Mouse (Mus musculus): ENCODE measurements around the gene Otud3. TPM values are rescaled to one million over a fixed set of nuclear protein-coding genes. Genes with fewer than 3 reads are reported as not detected.

Otud3 gene
- polyA plus RNA-seq, 1 experiment from 2014 or later, result 2.9 TPM

- 9% methylated on average over 5 of the region's 5 CpGs for WGBS
- Histone ChIP-seq H3K36me3 (no peaks in the 10 kb centered on the region), H3K27ac (no peak overlapping the region), H3K27me3 (no peaks in the 10 kb centered on the region), H3K4me3 (no peak overlapping the region), H3K4me1 (0 out of 2 replicates have a peak, but pooled peaks cover 1% of the 10 kb centered on the region), H3K9ac (no peak overlapping the region), H3K4me2 (replicated peaks) (no peak overlapping the region), H3K9me3 (no peaks in the 10 kb centered on the region)
- no peak for ATAC-seq (ENCODE audit: low FRiP score, low read depth)
Measured at GRCm38 (mm10) chr4:138865092-138865491, 48.7 kb downstream of the Otud3 start.

GRCm38 (mm10) chr4:138863344-138863998 is 50.3 kb downstream of the Otud3 start, which contains the start of gene Pla2g5:
Gene Pla2g5 (minus strand): TSS chr4:138863482.
- peaks cover 5% of the 10 kb centered on the region; the same call in 1 of the 2 replicates for H3K4me1 ChIP-seq
- H3K9me3 ChIP-seq, result no peaks in the 10 kb centered on the region
- H3K27ac ChIP-seq, result no peak within 1 kb of the TSS
- no peaks in the 10 kb centered on the region for H3K27me3 ChIP-seq
- H3K36me3 ChIP-seq, result no peaks in the 10 kb centered on the region
- ATAC-seq (ENCODE audit: low FRiP score, low read depth), result no peak
- H3K9ac ChIP-seq, result no peak within 1 kb of the TSS
- H3K4me3 ChIP-seq, result no peak within 1 kb of the TSS
- 71% methylated on average over 10 of the region's 10 CpGs for WGBS
- H3K4me2 ChIP-seq (replicated peaks), result no peak within 1 kb of the TSS

DNA sequence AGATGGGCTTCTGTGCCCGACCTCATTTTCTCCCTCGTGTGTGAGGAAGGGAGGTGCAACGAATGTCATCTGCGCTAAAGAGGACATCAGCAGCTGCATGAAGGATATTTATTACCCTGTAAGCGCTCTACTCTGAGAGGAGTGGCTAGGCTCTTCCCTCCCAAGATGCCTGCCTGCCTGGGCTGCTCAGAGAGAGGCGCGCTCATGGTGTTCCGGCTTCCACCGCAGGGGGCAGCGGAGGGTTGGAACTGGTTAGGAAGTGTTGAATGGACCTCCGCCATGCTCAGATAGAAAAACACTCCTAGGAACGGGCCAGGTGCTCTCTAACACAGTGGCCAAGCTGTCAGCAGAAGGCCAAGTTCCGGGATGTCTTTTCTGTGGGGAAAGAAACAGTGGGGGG is 54.0 kb downstream of the Otud3 start:
- H3K9me3 ChIP-seq, result no peaks in the 10 kb centered on the region; the same call in 1 of the 2 replicates
- WGBS, result 4% methylated on average over 13 of the region's 13 CpGs
- H3K4me3 ChIP-seq, result peak overlapping the region; percentile 26
- no peak overlapping the region for H3K27ac ChIP-seq
- no peaks in the 10 kb centered on the region for H3K27me3 ChIP-seq
- peaks cover 5% of the 10 kb centered on the region; the same call in 1 of the 2 replicates for H3K4me1 ChIP-seq
- no peaks in the 10 kb centered on the region for H3K36me3 ChIP-seq
- no peak; the same call in 1 of the 2 replicates for ATAC-seq (ENCODE audit: low FRiP score, low read depth)
- peak overlapping the region; percentile 48 for H3K4me2 ChIP-seq (replicated peaks)
- H3K9ac ChIP-seq, result no peak overlapping the region

- Histone ChIP-seq H3K4me2 (replicated peaks) (peak overlapping the region; percentile 48), H3K4me3 (peak overlapping the region; percentile 26), H3K27ac (no peak overlapping the region), H3K27me3 (no peaks in the 10 kb centered on the region), H3K9ac (no peak overlapping the region), H3K9me3 (no peaks in the 10 kb centered on the region; the same call in 1 of the 2 replicates), H3K36me3 (no peaks in the 10 kb centered on the region), H3K4me1 (peaks cover 5% of the 10 kb centered on the region; the same call in 1 of the 2 replicates)
- WGBS, result 23% methylated on average over 9 of the region's 9 CpGs
- ATAC-seq (ENCODE audit: low FRiP score, low read depth), result no peak
Measured at GRCm38 (mm10) chr4:138859245-138859644, 54.5 kb downstream of the Otud3 start.

- H3K4me2 ChIP-seq (replicated peaks), result no peak overlapping the region
- no peak for ATAC-seq (ENCODE audit: low FRiP score, low read depth)
- peaks cover 5% of the 10 kb centered on the region; the same call in 1 of the 2 replicates for H3K4me1 ChIP-seq
- H3K4me3 ChIP-seq, result no peak overlapping the region
- no peaks in the 10 kb centered on the region for H3K36me3 ChIP-seq
- no peak overlapping the region for H3K9ac ChIP-seq
- no peaks in the 10 kb centered on the region for H3K27me3 ChIP-seq
- 81% methylated on average over 15 of the region's 15 CpGs for WGBS
- H3K9me3 ChIP-seq, result no peaks in the 10 kb centered on the region; the same call in 1 of the 2 replicates
- no peak overlapping the region for H3K27ac ChIP-seq
Measured at GRCm38 (mm10) chr4:138858446-138858845, 55.3 kb downstream of the Otud3 start.

DNA sequence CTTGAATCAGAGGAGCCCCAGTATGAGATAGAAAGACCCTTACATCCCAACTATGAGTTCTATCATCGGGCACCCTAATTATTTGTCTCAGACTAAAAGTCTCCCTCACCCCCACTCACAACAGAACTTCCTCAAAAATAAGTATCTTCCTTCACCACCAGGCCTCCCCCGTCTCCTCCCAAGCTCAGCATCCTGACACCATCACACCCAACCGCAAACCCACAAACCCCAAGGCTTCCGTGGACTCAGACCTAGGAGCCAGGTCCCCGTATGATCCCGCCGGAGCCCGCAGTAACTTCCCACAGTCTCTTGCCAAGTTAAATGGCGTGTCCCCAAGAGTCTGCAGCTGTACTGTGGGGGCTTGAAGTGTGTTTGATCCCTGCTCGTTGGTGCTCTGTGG is 56.2 kb downstream of the Otud3 start:
- Histone ChIP-seq H3K9ac (no peak overlapping the region), H3K9me3 (no peaks in the 10 kb centered on the region; the same call in 1 of the 2 replicates), H3K4me2 (replicated peaks) (no peak overlapping the region), H3K27me3 (no peaks in the 10 kb centered on the region), H3K36me3 (no peaks in the 10 kb centered on the region), H3K4me1 (peaks cover 5% of the 10 kb centered on the region; the same call in 1 of the 2 replicates), H3K27ac (no peak overlapping the region), H3K4me3 (no peak overlapping the region)
- ATAC-seq (ENCODE audit: low FRiP score, low read depth), result no peak
- 84% methylated on average over 10 of the region's 10 CpGs for WGBS

DNA sequence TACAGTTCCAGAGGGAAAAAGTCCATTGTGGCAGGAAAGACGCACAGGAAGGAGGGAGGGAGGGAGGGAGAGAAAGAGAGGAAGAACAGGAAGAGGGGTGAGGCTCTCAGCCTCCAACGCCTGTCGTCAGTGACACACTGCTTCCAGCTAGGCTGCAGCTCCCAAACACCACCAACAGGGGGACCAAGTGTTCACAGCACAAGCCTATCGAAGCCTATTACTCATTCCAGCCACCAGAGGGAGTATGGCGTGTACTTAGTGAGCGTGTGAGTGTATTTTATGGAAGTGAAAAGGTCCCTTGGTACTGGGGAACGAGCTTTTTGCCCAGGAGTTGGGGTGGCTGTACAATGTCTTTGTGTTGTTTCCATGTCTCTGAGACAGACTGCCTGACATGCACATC is 57.3 kb downstream of the Otud3 start:
- H3K9ac ChIP-seq, result no peak overlapping the region
- no peak for ATAC-seq (ENCODE audit: low FRiP score, low read depth)
- no peaks in the 10 kb centered on the region for H3K36me3 ChIP-seq
- no peaks in the 10 kb centered on the region for H3K27me3 ChIP-seq
- no peak overlapping the region for H3K27ac ChIP-seq
- no peaks in the 10 kb centered on the region; the same call in 1 of the 2 replicates for H3K9me3 ChIP-seq
- WGBS, result 33% methylated on average over 7 of the region's 7 CpGs
- H3K4me2 ChIP-seq (replicated peaks), result no peak overlapping the region
- H3K4me1 ChIP-seq, result peaks cover 5% of the 10 kb centered on the region; the same call in 1 of the 2 replicates
- no peak overlapping the region for H3K4me3 ChIP-seq

- H3K36me3 ChIP-seq, result no peaks in the 10 kb centered on the region
- WGBS, result 83% methylated on average over 9 of the region's 9 CpGs
- no peaks in the 10 kb centered on the region; the same call in 1 of the 2 replicates for H3K9me3 ChIP-seq
- H3K27ac ChIP-seq, result no peak overlapping the region
- no peak overlapping the region for H3K9ac ChIP-seq
- no peak overlapping the region for H3K4me2 ChIP-seq (replicated peaks)
- no peak for ATAC-seq (ENCODE audit: low FRiP score, low read depth)
- H3K4me3 ChIP-seq, result no peak overlapping the region
- H3K4me1 ChIP-seq, result peaks cover 5% of the 10 kb centered on the region; the same call in 1 of the 2 replicates
- H3K27me3 ChIP-seq, result no peaks in the 10 kb centered on the region
Measured at GRCm38 (mm10) chr4:138855092-138855632, 58.6 kb downstream of the Otud3 start.

DNA sequence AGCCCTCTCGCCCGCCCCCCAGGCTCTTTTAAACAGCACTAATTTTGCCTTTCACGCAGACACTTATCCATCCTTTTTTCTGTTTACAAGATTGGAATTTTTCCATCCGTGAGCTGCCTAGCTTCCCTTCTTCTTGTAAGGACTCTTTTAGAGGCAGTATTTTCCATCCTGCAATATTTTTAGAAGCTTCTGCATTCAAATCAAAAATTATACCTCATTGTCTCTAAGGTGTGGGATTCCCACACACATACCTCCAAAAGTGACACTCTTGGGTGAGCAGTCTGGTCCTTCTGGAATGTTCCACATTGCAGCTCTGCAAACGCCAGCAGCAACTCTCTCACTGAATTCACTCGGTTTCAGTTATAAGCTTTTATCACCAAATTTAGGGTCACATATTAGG is 60.8 kb downstream of the Otud3 start:
- H3K4me3 ChIP-seq, result no peak overlapping the region
- no peak overlapping the region for H3K9ac ChIP-seq
- no peaks in the 10 kb centered on the region for H3K36me3 ChIP-seq
- H3K27me3 ChIP-seq, result no peaks in the 10 kb centered on the region
- H3K9me3 ChIP-seq, result no peaks in the 10 kb centered on the region; the same call in 1 of the 2 replicates
- H3K4me2 ChIP-seq (replicated peaks), result no peak overlapping the region
- no peak for ATAC-seq (ENCODE audit: low FRiP score, low read depth)
- 61% methylated on average over 6 of the region's 6 CpGs for WGBS
- H3K27ac ChIP-seq, result no peak overlapping the region
- H3K4me1 ChIP-seq, result no peaks in the 10 kb centered on the region

DNA sequence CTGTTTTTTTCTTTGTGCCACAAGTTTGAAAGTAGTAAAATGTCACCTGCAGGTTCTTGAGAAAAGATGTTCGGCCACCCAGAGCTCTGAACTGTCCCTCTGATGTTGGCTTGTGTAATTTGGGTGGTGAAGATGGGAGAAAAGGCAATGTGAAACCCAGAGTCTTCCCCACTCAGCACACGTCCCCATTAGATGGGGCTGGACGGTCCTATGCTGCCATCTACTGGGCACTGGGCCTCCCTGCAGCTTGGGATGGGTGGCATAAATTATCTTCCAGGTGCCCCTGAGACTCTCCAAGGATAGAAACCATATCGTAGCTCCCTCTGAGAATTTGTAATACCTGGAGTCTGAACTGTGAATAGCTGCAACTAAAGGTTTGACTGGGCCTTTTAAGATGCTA is 62.3 kb downstream of the Otud3 start:
- Histone ChIP-seq H3K4me1 (no peaks in the 10 kb centered on the region), H3K9ac (no peak overlapping the region), H3K27me3 (no peaks in the 10 kb centered on the region), H3K4me3 (no peak overlapping the region), H3K9me3 (no peaks in the 10 kb centered on the region), H3K27ac (no peak overlapping the region), H3K4me2 (replicated peaks) (no peak overlapping the region), H3K36me3 (no peaks in the 10 kb centered on the region)
- 6% methylated on average over 4 of the region's 4 CpGs for WGBS
- ATAC-seq (ENCODE audit: low FRiP score, low read depth), result no peak
